Mouse (Mus musculus) ES-E14 (cell line): ENCODE results near the gene Fam160a1. TPM values are rescaled to one million over a fixed set of nuclear protein-coding genes. Genes with fewer than 3 reads are reported as not detected.

Experiments
- DNase-seq: peaks from one replicate; pipeline ENCODE4 v3.0.0-alpha.2; 2013; ENCODE audit warnings: low read depth, low spot score
- H3K27ac ChIP-seq: 2 replicates; pipeline ENCODE4 v1.5.1; 2012; ENCODE audit warnings: low read depth, mild to moderate bottlenecking, low read length, moderate library complexity, mixed read lengths; ENCODE audit not compliant: poor library complexity, insufficient read depth, severe bottlenecking
- H3K36me3 ChIP-seq: 2 replicates; pipeline ENCODE4 v1.6.1; 2012; ENCODE audit warnings: mild to moderate bottlenecking, low read length, moderate library complexity, mixed read lengths; ENCODE audit not compliant: control insufficient read depth, poor library complexity, insufficient read depth, severe bottlenecking
- H3K4me1 ChIP-seq, 2 experiments: fragments of 150-350 bp in 1 of 2; sonication (generic) in 1 of 2; 2 replicates each; pipeline ENCODE4 v1.6.1; 2012; ENCODE audit warnings: low read length in 2 of 2, mild to moderate bottlenecking in 1 of 2, mixed read lengths in 1 of 2; ENCODE audit not compliant: control insufficient read depth in 2 of 2, insufficient read depth in 2 of 2, poor library complexity in 1 of 2
- H3K4me3 ChIP-seq, 2 experiments: fragments of 150-350 bp in 1 of 2; sonication (generic) in 1 of 2; 2 replicates each; pipeline ENCODE4 v1.5.1; 2012; ENCODE audit warnings: low read length in 2 of 2, low read depth in 1 of 2, mild to moderate bottlenecking in 1 of 2, mixed read lengths in 1 of 2; ENCODE audit not compliant: insufficient read depth in 1 of 2, poor library complexity in 1 of 2, severe bottlenecking in 1 of 2
- H3K9ac ChIP-seq: 2 replicates; pipeline ENCODE4 v1.6.1; 2012; ENCODE audit warnings: low read depth, mild to moderate bottlenecking, low read length, mixed read lengths; ENCODE audit not compliant: poor library complexity, insufficient read depth, severe bottlenecking
- H3K9me3 ChIP-seq: fragments of 150-350 bp; sonication (generic); 2 replicates; pipeline ENCODE4 v1.6.1; 2012; ENCODE audit warnings: low read depth, mild to moderate bottlenecking, low read length; ENCODE audit not compliant: control insufficient read depth, insufficient read depth
- CHD2 ChIP-seq: IDR thresholded peaks from 2 replicates; pipeline ENCODE4 v1.6.1; 2014; ENCODE audit warnings: mild to moderate bottlenecking, low read depth, low read length, inconsistent platforms
- HCFC1 ChIP-seq: IDR thresholded peaks from 2 replicates; pipeline ENCODE4 v1.6.1; 2012; ENCODE audit warnings: low read length, inconsistent platforms, borderline replicate concordance; ENCODE audit not compliant: insufficient read depth
- MAFK ChIP-seq: IDR thresholded peaks from 2 replicates; pipeline ENCODE4 v1.6.1; 2014; ENCODE audit warnings: mild to moderate bottlenecking, low read depth, low read length, inconsistent platforms; ENCODE audit not compliant: insufficient read depth
- ZC3H11A ChIP-seq: IDR thresholded peaks from 2 replicates; pipeline ENCODE4 v1.6.1; 2012; ENCODE audit warnings: low read depth, mild to moderate bottlenecking, inconsistent platforms, low read length, borderline replicate concordance
- ZNF384 ChIP-seq: IDR thresholded peaks from 2 replicates; pipeline ENCODE4 v1.6.1; 2012; ENCODE audit warnings: low read depth, low read length, inconsistent platforms
- in situ Hi-C, 2 experiments: fragments of 600-800 bp; cut with MboI; formaldehyde crosslinking; loops; one replicate each; pipeline ENCODE4 v1.15.1; 2025; ENCODE audit warnings: low sequenced_read_pairs in 2 of 2, inconsistent platforms in 1 of 2; ENCODE audit not compliant: unreplicated experiment in 2 of 2
- total RNA-seq: library from RNA; depleted of rRNA; stranded (reverse); fragments of 300-350 nt; gene quantifications from 2 replicates; pipeline ENCODE4 v1.2.3, GENCODE M21; 2012

The Fam160a1 gene
- total RNA-seq, 1 experiment: 1.4 TPM

DNA sequence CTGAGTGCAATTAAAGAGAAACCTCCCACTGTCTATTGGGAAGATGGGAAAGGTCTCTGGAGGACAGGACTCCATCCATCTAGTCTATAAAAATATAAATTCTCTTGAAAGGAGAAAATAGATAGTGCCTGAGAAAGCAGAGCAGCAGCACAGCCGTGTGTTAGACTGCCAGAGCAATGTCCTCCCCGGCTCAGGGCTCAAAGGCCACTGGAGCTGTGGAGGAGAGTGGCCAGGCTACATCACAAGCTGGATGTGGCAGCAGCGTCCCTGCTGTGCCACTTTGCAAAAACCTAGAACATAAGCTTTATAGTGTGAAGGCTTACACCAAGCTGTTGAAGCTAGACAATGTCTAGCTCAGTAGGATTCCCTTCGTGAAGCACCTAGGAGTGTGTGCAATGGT, 67.7 kb downstream of the Fam160a1 start:
- in situ Hi-C loops: no loop called here
- Histone ChIP-seq H3K27ac (no peak overlapping the region), H3K9ac (no peak overlapping the region), H3K4me3 (no peak overlapping the region), H3K36me3 (no peaks in the 10 kb centered on the region), H3K9me3 (no peaks in the 10 kb centered on the region), H3K4me1 (peaks cover 0 to 2% of the 10 kb centered on the region in 2 experiments; a peak in 1 of 4 replicates)
- no peak for DNase-seq
- TF ChIP-seq CHD2: no peak

- in situ Hi-C loops: no loop called here
- peak; percentile 26 for DNase-seq
- Histone ChIP-seq H3K9me3 (no peaks in the 10 kb centered on the region), H3K9ac (no peak overlapping the region), H3K27ac (no peak overlapping the region), H3K4me1 (peaks cover 0 to 2% of the 10 kb centered on the region in 2 experiments; a peak in 1 of 4 replicates), H3K36me3 (no peaks in the 10 kb centered on the region), H3K4me3 (no peak overlapping the region)
- TF ChIP-seq MAFK (no peak), ZNF384 (no peak), ZC3H11A (no peak), HCFC1 (no peak), CHD2 (no peak)
Observed at GRCm38 (mm10) chr3:85748863-85749262, 68.2 kb downstream of the Fam160a1 start.

GRCm38 (mm10) chr3:85746116-85746515, 71.0 kb downstream of the Fam160a1 start:
- Histone ChIP-seq H3K9ac (no peak overlapping the region), H3K36me3 (no peaks in the 10 kb centered on the region), H3K9me3 (no peaks in the 10 kb centered on the region), H3K27ac (no peak overlapping the region), H3K4me3 (no peak overlapping the region), H3K4me1 (peaks cover 0 to 2% of the 10 kb centered on the region in 2 experiments; a peak in 1 of 4 replicates)
- TF ChIP-seq HCFC1 (no peak), CHD2 (no peak), ZNF384 (no peak), ZC3H11A (no peak), MAFK (no peak)
- no peak for DNase-seq
- in situ Hi-C loops: no loop called here

- Histone ChIP-seq H3K27ac (no peak overlapping the region), H3K36me3 (no peaks in the 10 kb centered on the region), H3K9me3 (no peaks in the 10 kb centered on the region), H3K9ac (no peak overlapping the region), H3K4me1 (no peaks in the 10 kb centered on the region), H3K4me3 (no peak overlapping the region)
- in situ Hi-C loops: no loop called here
- DNase-seq: no peak
- TF ChIP-seq ZNF384 (no peak), MAFK (no peak)
Observed at GRCm38 (mm10) chr3:85741767-85742166, 75.3 kb downstream of the Fam160a1 start.

GRCm38 (mm10) chr3:85738591-85738990, 78.5 kb downstream of the Fam160a1 start:
- Histone ChIP-seq H3K27ac (no peak overlapping the region), H3K9me3 (no peaks in the 10 kb centered on the region), H3K4me1 (no peaks in the 10 kb centered on the region), H3K4me3 (no peak overlapping the region), H3K9ac (no peak overlapping the region), H3K36me3 (no peaks in the 10 kb centered on the region)
- TF ChIP-seq MAFK (no peak), ZNF384 (no peak), CHD2 (no peak), HCFC1 (no peak), ZC3H11A (no peak)
- in situ Hi-C loops: no loop called here
- DNase-seq: no peak
